Mouse (Mus musculus) testis, adult 2 months (tissue): Measurements from ENCODE around the gene Retreg2.

Experiments
- CTCF ChIP-seq: fragments of 200-500 bp; IDR thresholded peaks from 2 replicates; pipeline ENCODE4 v1.5.1; 2012; ENCODE audit warnings: low read depth, mild to moderate bottlenecking, inconsistent platforms, low read length, moderate library complexity; ENCODE audit not compliant: control insufficient read depth, insufficient read depth, insufficient replicate concordance
- POLR2A ChIP-seq: fragments of 200-500 bp; IDR thresholded peaks from 2 replicates; pipeline ENCODE4 v1.6.1; 2012; ENCODE audit warnings: low read depth, mild to moderate bottlenecking, inconsistent platforms, low read length, moderate library complexity; ENCODE audit not compliant: control insufficient read depth

- TF ChIP-seq CTCF (no peak), POLR2A (no peak)
These were observed 17.7 kb downstream of the Retreg2 start for GRCm38 (mm10) chr1:75160256-75160617.
